Comparison of ENCODE assay signal across 17 mouse cellular contexts in genomic region chr16:7764383-7764782, GRCm38 (mm10).
DNase-seq lines count a peak whose midpoint lies in the region; ATAC-seq and TF ChIP-seq lines count a peak whose summit lies in the region.
"Had no signal": no experiment of that assay in that cellular context is flagged by ENCODE, and none has a peak within 500 bp of the region (broad histone marks: within the 10 kb centered on the region; RNA-seq: fewer than 3 reads in every experiment).

No protein-coding gene starts in this region.

- no peak overlapping the region for H3K4me3 ChIP-seq in hindbrain, embryonic 10.5 days
- H3K4me3 ChIP-seq in hindbrain, embryonic 14.5 days (replicated peaks; ENCODE audit: low read length), result no peak overlapping the region
- no peak overlapping the region for H3K4me3 ChIP-seq in hindbrain, embryonic 13.5 days
- H3K4me3 ChIP-seq in midbrain, embryonic 15.5 days, result no peak overlapping the region
- H3K4me3 ChIP-seq: heart, embryonic 13.5 days; myocyte had no signal

- peak overlapping the region; percentile 80 for H3K27ac ChIP-seq in hindbrain, embryonic 10.5 days
- H3K27ac ChIP-seq in hindbrain, embryonic 14.5 days, result no peak overlapping the region
- peak overlapping the region; percentile 67 for H3K27ac ChIP-seq in hindbrain, embryonic 13.5 days
- H3K27ac ChIP-seq in midbrain, embryonic 15.5 days, result peak overlapping the region; percentile 36; the same call in 1 of the 2 replicates
- H3K27ac ChIP-seq: heart, embryonic 13.5 days had no signal

- peak; percentile 26 for DNase-seq in hindbrain, embryonic 10.5 days (ENCODE audit: low spot score)
- DNase-seq in hindbrain, embryonic 14.5 days (ENCODE audit: low spot score), result no peak
- DNase-seq in brain, embryonic 14.5 days (ENCODE audit: low read depth), result peak; percentile 18
- no peak for DNase-seq in urinary bladder, adult 2 months (ENCODE audit: low spot score)
- no peak for DNase-seq in spleen, postnatal 10 days (ENCODE audit: low spot score in 2 of 2)
- DNase-seq: adrenal gland, postnatal 14 days; B cell, adult 2 months; cerebellum, postnatal 25 days; lung, adult 18-20 months; lung, postnatal 4 days; thymus, postnatal 4 days had no signal

- no peak for ATAC-seq in hindbrain, embryonic 14.5 days (ENCODE audit: low FRiP score)
- ATAC-seq in hindbrain, embryonic 13.5 days (ENCODE audit: low FRiP score), result peak; percentile 36; the same call in 1 of the 2 replicates
- ATAC-seq in midbrain, embryonic 15.5 days (replicated peaks), result no peak
- ATAC-seq: forebrain, embryonic 16.5 days; inflammation-experienced regulatory T-cells, adult 6 months had no signal

- no peak overlapping the region for H3K9ac ChIP-seq in hindbrain, embryonic 14.5 days
- no peak overlapping the region for H3K9ac ChIP-seq in hindbrain, embryonic 13.5 days
- no peak overlapping the region for H3K9ac ChIP-seq in midbrain, embryonic 15.5 days
- H3K9ac ChIP-seq: heart, embryonic 13.5 days had no signal

- H3K4me1 ChIP-seq in hindbrain, embryonic 10.5 days (replicated peaks), result peaks cover 15% of the 10 kb centered on the region
- 0 out of 2 replicates have a peak, but pooled peaks cover 9% of the 10 kb centered on the region for H3K4me1 ChIP-seq in hindbrain, embryonic 14.5 days (replicated peaks; ENCODE audit: control insufficient read depth, insufficient read depth, low read length)
- H3K4me1 ChIP-seq in hindbrain, embryonic 13.5 days (replicated peaks), result peaks cover 15% of the 10 kb centered on the region
- no peaks in the 10 kb centered on the region for H3K4me1 ChIP-seq in midbrain, embryonic 15.5 days
- H3K4me1 ChIP-seq: heart, embryonic 13.5 days had no signal

- no peak overlapping the region for H3K4me2 ChIP-seq in hindbrain, embryonic 14.5 days (replicated peaks)
- no peak overlapping the region for H3K4me2 ChIP-seq in hindbrain, embryonic 13.5 days
- H3K4me2 ChIP-seq in midbrain, embryonic 15.5 days, result no peak overlapping the region
- H3K4me2 ChIP-seq: heart, embryonic 13.5 days had no signal

- no peak for TF ChIP-seq CTCF in brain, embryonic 14.5 days (IDR thresholded peaks at IDR 0.05; ENCODE audit: borderline replicate concordance, extremely low read depth, insufficient read depth, insufficient read length)

- no peaks in the 10 kb centered on the region for H3K9me3 ChIP-seq in hindbrain, embryonic 10.5 days
- no peaks in the 10 kb centered on the region for H3K9me3 ChIP-seq in hindbrain, embryonic 14.5 days (ENCODE audit: control insufficient read depth, low read length)
- no peaks in the 10 kb centered on the region for H3K9me3 ChIP-seq in hindbrain, embryonic 13.5 days
- H3K9me3 ChIP-seq in midbrain, embryonic 15.5 days, result no peaks in the 10 kb centered on the region
- H3K9me3 ChIP-seq: heart, embryonic 13.5 days had no signal

- H3K36me3 ChIP-seq in hindbrain, embryonic 10.5 days, result no peaks in the 10 kb centered on the region
- H3K36me3 ChIP-seq in hindbrain, embryonic 14.5 days (replicated peaks; ENCODE audit: control insufficient read depth, insufficient read depth), result no peaks in the 10 kb centered on the region
- no peaks in the 10 kb centered on the region for H3K36me3 ChIP-seq in hindbrain, embryonic 13.5 days
- H3K36me3 ChIP-seq in midbrain, embryonic 15.5 days (replicated peaks), result no peaks in the 10 kb centered on the region
- H3K36me3 ChIP-seq: heart, embryonic 13.5 days had no signal

- no peaks in the 10 kb centered on the region for H3K27me3 ChIP-seq in hindbrain, embryonic 10.5 days (ENCODE audit: insufficient read depth, poor library complexity, severe bottlenecking)
- H3K27me3 ChIP-seq in hindbrain, embryonic 14.5 days (ENCODE audit: control insufficient read depth, insufficient read depth, low read length), result no peaks in the 10 kb centered on the region
- H3K27me3 ChIP-seq in hindbrain, embryonic 13.5 days, result no peaks in the 10 kb centered on the region
- H3K27me3 ChIP-seq in midbrain, embryonic 15.5 days (replicated peaks), result no peaks in the 10 kb centered on the region
- H3K27me3 ChIP-seq: heart, embryonic 13.5 days had no signal

- 14% methylated on average over 6 of the region's 6 CpGs for WGBS in hindbrain, embryonic 10.5 days
- WGBS in hindbrain, embryonic 14.5 days, result 18% methylated on average over 6 of the region's 6 CpGs
- 13% methylated on average over 6 of the region's 6 CpGs for WGBS in hindbrain, embryonic 13.5 days
- 12% methylated on average over 6 of the region's 6 CpGs for WGBS in midbrain, embryonic 15.5 days

- TF ChIP-seq POLR2A in brain, embryonic 14.5 days (IDR thresholded peaks at IDR 0.05; ENCODE audit: borderline replicate concordance, extremely low read depth, insufficient read depth, insufficient read length, poor library complexity, severe bottlenecking), result no peak

Comparison
In these comparisons a context has a peak if more than half of its experiments do, and no peak if none do; other contexts are left out.
1. DNase-seq: peak in hindbrain, embryonic 10.5 days (single experiment) and brain, embryonic 14.5 days (single experiment); none in hindbrain, embryonic 14.5 days (single experiment), urinary bladder, adult 2 months (single experiment) and spleen, postnatal 10 days (0 of 2).